Mouse (Mus musculus) telencephalon, adult 2 months (tissue): ENCODE measurements around the gene Slc7a11.

Experiments
- DNase-seq: peaks from one replicate; pipeline ENCODE4 v3.0.0-alpha.2; 2011; ENCODE audit warnings: low read depth, low spot score

The Slc7a11 gene

GRCm38 (mm10) chr3:50186369-50186768, 257.0 kb downstream of the Slc7a11 start:
- no peak for DNase-seq

- DNase-seq: no peak
Observed at GRCm38 (mm10) chr3:50185879-50186278, 257.5 kb downstream of the Slc7a11 start.

DNA sequence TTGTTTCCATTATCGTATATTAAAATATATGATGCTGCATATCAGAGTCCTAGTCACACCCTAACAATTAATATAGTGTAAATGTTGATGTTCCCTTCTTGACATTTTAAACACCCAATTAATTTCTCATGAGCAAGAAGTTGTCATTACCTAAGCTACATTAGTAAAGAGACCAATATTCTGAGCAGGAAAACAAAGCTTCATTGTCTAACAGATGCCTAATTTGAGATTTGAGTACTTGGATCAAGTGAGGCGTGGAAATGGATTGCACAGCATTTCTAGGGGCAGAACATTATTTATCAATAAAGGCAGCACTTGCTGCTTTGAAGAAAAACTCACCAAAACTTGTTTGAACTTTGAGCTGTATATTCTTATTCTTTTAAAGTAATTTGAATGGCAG, 282.7 kb downstream of the Slc7a11 start:
- DNase-seq: no peak

GRCm38 (mm10) chr3:50144144-50144543, 299.3 kb downstream of the Slc7a11 start:
- DNase-seq: no peak

DNA sequence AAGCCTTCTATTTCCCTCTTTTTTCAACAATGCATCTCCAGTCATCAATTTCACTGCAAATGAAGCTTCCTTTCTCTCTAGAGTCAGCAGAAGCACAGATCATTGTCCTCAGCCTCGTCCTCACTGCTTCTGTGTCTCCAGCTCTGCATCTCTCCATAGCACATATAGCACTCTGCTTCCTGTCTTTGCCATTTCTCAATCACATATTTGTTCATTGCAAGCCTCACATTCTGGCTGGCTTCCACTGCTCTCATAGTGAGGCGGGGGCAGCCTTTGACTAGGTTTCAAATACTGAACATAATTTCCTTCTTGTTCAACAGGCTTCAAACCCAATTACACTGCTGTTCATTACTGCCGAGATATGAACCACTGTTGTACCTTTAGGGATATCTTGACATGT, 305.1 kb downstream of the Slc7a11 start:
- DNase-seq: no peak

GRCm38 (mm10) chr3:50132204-50132603, 311.2 kb downstream of the Slc7a11 start:
- no peak for DNase-seq

DNA sequence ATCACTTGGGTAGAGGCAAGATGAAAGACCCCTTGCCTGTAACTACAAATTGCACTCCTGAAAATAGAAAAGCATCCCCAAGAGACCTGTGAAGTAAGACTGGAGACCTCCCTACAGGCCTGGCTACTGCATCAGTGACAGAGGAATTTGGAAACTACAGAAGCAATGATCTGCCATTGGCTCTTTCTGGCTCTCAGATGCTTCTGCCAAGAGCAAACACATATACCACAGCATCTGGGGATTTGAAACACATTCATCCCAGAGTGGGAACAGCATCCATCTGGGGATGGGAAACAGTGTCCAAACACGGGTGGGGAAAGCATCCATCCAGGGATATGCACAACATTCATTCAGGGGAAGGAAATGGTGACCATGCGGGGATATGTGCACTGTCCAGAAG, 313.1 kb downstream of the Slc7a11 start:
- DNase-seq: no peak

GRCm38 (mm10) chr3:50121001-50121400, 322.4 kb downstream of the Slc7a11 start:
- DNase-seq: no peak

GRCm38 (mm10) chr3:50116266-50116665, 327.1 kb downstream of the Slc7a11 start:
- DNase-seq: no peak

DNA sequence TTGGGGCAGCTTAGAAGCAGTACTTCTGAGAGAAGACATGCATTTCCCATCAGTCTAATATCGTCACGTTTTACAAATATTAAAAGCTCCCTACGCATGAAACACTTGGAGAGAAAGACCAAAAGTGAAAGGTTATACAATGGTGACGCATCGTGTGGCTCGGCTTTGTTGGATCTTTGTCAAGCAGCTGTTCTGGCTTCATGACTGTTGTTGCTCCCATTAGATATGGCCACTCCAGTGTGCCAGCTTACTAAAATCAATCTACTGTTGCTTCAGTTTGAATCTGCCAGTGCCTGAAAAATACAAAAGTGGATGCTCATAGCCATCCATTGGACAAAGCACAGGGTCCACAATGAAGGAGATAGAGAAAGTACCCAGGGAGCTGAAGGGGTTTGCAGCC, 337.9 kb downstream of the Slc7a11 start:
- no peak for DNase-seq

- no peak for DNase-seq
Observed at GRCm38 (mm10) chr3:50094404-50095092, 348.9 kb downstream of the Slc7a11 start.

DNA sequence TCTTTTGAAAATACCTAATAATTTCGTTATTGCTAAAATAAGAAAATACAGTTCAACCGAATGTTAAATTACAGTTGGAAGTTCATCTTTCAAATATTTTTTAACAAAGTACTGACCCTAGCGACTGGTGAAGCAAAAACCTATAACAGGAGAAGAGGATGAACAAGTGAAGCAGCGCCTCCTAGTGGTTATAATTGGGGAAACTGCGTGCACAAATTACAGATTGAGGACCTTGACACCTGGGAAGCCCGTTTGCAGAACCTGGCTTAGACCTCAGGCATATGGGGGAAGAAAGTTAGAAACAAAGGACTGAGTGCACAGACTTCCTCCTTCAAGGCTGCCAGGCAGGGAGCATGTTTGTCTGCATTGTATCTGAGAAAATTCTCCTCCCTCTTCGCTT, 366.4 kb downstream of the Slc7a11 start:
- DNase-seq: peak; percentile 24

- DNase-seq: no peak
Observed at GRCm38 (mm10) chr3:50063396-50063795, 380.0 kb downstream of the Slc7a11 start.

DNA sequence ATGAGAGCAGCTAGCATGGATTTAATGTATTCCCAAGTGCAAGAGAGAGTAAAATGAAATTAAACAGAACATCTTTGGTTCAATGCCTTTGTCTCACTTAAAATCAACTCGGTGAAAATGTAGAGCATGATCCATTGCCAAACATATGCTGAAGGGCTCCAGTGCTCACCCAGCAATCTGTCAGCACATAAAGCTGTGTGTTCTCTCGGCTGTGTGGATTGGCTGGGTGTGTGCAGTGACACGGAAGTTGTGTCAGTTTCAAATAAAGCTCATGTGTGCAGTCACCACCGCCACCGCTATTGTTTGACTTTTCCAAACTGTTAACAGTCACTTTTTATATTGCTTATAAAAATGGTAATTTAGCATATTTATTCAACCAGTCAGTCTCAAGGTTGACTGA, 398.7 kb downstream of the Slc7a11 start:
- DNase-seq: peak; percentile 3

- no peak for DNase-seq
Observed at GRCm38 (mm10) chr3:50044160-50044559, 399.3 kb downstream of the Slc7a11 start.

DNA sequence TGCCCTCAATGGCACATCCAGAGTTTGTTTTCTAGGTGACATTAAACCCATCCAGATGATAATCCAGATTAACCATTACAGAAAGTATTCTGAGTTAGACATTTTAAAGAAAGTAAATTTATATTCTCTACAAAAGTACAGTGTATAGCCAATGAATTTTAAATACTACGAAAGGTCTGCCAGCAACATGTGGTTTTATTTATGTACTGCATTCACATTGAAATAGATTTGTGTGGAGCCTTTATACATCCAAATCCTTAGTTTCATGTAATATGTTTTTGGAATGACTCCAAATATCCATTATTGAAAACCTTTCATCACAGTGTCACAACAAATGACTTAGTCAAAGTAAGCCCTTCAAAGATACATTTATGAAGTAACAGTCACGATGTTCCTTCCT, 402.3 kb downstream of the Slc7a11 start:
- no peak for DNase-seq

DNA sequence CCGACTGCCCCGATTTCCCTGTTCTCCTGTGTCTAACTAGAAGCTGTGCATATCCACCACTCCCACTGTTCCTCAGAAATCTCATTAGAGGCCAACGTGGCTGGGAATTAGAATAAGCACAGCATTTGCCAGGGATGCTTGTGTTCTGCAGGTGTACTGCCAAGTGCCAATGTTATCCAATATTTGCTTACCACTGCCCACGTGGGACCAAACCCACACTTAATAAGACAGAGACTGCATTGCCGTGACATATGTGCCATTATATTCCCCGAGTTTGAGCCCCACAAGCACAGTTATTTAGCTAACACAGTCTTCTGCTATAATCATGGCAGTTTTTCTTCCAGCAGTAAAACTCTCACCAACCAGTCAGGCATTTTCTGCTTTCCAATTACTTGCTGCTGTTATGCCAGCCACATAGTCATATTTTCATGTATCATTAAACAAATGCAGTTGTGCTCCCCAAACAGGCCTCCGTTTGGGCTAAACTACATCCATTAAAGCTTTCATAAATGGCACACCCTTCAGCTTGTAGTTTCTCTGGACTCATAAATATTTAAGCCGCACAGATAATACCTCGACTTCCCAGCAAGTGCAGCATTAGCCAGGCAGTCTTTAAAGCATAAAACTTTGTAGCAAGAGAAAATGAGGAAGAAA, 407.4 kb downstream of the Slc7a11 start:
- DNase-seq: no peak

DNA sequence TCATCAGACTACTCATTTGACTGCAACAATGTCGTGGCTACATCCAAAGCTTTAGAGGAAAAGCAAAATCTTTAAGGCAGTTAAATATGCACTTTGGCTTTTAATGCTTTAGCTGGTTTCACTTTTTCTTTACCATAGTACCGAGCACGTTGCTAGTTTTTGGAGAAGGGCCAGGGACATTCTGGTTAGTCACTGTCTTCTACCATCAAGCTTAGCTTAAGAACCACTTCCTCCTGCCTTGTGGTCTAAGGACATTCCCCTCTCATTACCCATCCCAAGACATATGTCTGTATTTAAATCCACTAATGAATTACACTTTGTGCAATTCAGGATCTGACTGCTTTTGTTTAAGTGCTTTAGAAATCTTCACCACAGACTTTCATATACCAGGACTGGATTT, 410.1 kb downstream of the Slc7a11 start:
- no peak for DNase-seq

DNA sequence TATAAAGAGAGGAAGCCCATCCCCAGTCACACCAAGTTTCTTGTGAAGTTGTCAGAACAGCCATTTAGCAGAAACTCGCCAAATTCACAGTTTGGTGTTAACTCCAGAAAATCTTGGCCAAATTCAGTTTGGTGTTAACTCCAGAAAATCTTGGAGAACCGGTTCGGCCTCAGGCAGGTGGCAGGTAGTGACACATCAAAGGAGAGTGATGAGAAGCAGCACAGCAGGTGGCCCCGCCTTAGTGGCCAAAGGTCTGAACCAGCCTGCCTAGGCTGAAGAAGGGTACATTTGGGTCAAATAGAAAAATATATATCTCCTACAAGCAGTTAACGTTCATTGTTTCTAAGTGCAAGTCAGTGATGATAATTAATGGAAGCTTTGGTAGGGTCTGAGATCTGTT, 417.4 kb downstream of the Slc7a11 start:
- no peak for DNase-seq

DNA sequence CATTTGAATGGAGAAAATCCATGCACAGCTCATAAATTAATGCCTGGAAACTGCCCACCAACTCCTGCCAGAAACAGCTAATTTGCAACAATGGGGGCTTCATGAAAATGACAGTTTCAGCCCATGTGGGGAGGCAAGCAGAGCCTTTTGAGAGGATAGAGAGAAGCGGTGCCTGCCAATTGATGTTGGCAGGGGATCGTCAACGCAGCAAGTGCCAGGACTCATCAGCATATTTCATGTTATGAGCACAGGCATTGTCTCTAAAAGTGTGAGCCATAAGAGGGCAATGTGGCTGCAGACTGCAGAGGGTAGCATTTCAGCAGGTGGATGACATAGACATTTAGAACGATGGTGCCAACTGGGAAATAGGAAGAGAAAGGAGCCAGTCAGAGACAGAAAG, 429.0 kb downstream of the Slc7a11 start:
- peak; percentile 47 for DNase-seq

- no peak for DNase-seq
Observed at GRCm38 (mm10) chr3:50012012-50012411, 431.4 kb downstream of the Slc7a11 start.

GRCm38 (mm10) chr3:50003970-50004683, 439.3 kb downstream of the Slc7a11 start:
- no peak for DNase-seq

DNA sequence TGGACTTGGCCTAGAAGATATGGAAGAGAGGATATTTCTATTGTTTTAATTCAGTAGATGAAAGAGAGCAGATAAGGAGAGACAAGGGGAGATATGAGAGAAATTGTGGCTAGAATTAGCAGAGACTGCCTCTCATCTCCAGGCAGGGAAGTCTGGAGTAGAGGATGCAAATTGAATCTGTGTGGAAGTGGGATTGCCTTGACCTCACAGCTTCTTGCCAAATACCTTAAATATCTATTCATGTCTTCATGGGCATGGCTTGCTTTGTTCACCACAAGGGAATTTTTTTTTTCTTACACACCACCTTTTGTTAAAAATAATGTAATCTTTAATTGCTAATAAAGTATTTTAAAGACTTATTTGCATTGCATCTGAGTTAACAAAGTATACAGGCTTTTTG, 441.3 kb downstream of the Slc7a11 start:
- DNase-seq: no peak
